Mouse (Mus musculus) midbrain, embryonic 14.5 days (tissue): ENCODE results near the gene Akt2. TPM values are rescaled to one million over a fixed set of nuclear protein-coding genes. Genes with fewer than 3 reads are reported as not detected.

Experiments used
- ATAC-seq: fragments of 200-750 bp; cut with Nextera tagmentation; 2 replicates; pipeline ENCODE4 v1.8.0; 2017; ENCODE audit warnings: moderate number of reproducible peaks, moderate library complexity; ENCODE audit not compliant: low FRiP score, low TSS enrichment
- DNase-seq: peaks from one replicate; pipeline ENCODE4 v3.0.0-alpha.2; 2015
- H3K27ac ChIP-seq: fragments of 300-500 bp; sonication (generic); replicated peaks from 2 replicates; pipeline ENCODE4 v1.5.1; 2014; ENCODE audit warnings: mild to moderate bottlenecking, low read depth, low read length, moderate library complexity
- H3K27me3 ChIP-seq: fragments of 300-500 bp; sonication (generic); 2 replicates; pipeline ENCODE4 v1.6.1; 2014; ENCODE audit warnings: low read length, control low read depth, mixed read lengths; ENCODE audit not compliant: control insufficient read depth, insufficient read depth
- H3K36me3 ChIP-seq: fragments of 300-500 bp; sonication (generic); 2 replicates; pipeline ENCODE4 v1.6.1; 2014; ENCODE audit warnings: low read length, control low read depth; ENCODE audit not compliant: control insufficient read depth, insufficient read depth
- H3K4me1 ChIP-seq: fragments of 300-500 bp; sonication (generic); 2 replicates; pipeline ENCODE4 v1.6.1; 2014; ENCODE audit warnings: mild to moderate bottlenecking, antibody characterized with exemption, low read length, control low read depth; ENCODE audit not compliant: control insufficient read depth, insufficient read depth
- H3K4me2 ChIP-seq: fragments of 300-500 bp; sonication (generic); 2 replicates; pipeline ENCODE4 v1.6.1; 2014; ENCODE audit warnings: mild to moderate bottlenecking, low read length, moderate library complexity
- H3K4me3 ChIP-seq: fragments of 300-500 bp; sonication (generic); replicated peaks from 2 replicates; pipeline ENCODE4 v1.5.1; 2014; ENCODE audit warnings: low read depth, low read length
- H3K9ac ChIP-seq: fragments of 300-500 bp; sonication (generic); replicated peaks from 2 replicates; pipeline ENCODE4 v1.6.1; 2014; ENCODE audit warnings: mild to moderate bottlenecking, low read length, moderate library complexity
- H3K9me3 ChIP-seq: fragments of 300-500 bp; sonication (generic); 2 replicates; pipeline ENCODE4 v1.6.1; 2016; ENCODE audit warnings: low read length, control low read depth, mixed read lengths; ENCODE audit not compliant: control insufficient read depth
- WGBS: fragments of 180-500 bp; shearing (Covaris S2); extraction: QIAGEN DNeasy Blood & Tissue Kit; methylation state at CpG from one replicate; pipeline ENCODE4 v1.1.7; 2014; 5-methylcytosine and 5-hydroxymethylcytosine counted together
- polyA plus RNA-seq: library from polyadenylated mRNA; unstranded; fragments of >200 nt; fragmentation: Nextera tagmentation; extraction: Ambion mirVana; gene quantifications from 2 replicates; pipeline ENCODE4 v1.2.1, GENCODE M21; 2014

Gene Akt2
- polyA plus RNA-seq, 1 experiment from 2014 or later = 67.0 TPM

GRCm38 (mm10) chr7:27688815-27689612 is 97.7 kb downstream of the Akt2 start, which contains the start of gene Zfp607b:
Zfp607b (plus strand) TSS chr7:27689340.
- Histone ChIP-seq H3K4me1 (peaks cover 9% of the 10 kb centered on the region), H3K9ac (peak within 1 kb of the TSS; percentile 68), H3K4me3 (peak within 1 kb of the TSS; percentile 48), H3K27ac (peak within 1 kb of the TSS; percentile 77), H3K27me3 (no peaks in the 10 kb centered on the region), H3K36me3 (no peaks in the 10 kb centered on the region), H3K4me2 (peak within 1 kb of the TSS; percentile 85), H3K9me3 (no peaks in the 10 kb centered on the region)
- ATAC-seq (peak; percentile 98), DNase-seq (peak; percentile 95)
- under 1% methylated on average over 19 of the region's 19 CpGs for WGBS

Other genes with a start within 250 kb of the Akt2 start
- gene Shkbp1, start 235.5 kb upstream of the Akt2 start, polyA plus RNA-seq = 50.4 and 52.5 TPM in 2 replicates
- not detected in 2 replicates for gene Gm20479, start 234.1 kb upstream of the Akt2 start, polyA plus RNA-seq
- 4.1 and 4.7 TPM in 2 replicates for gene Sptbn4, start 143.9 kb upstream of the Akt2 start, polyA plus RNA-seq
- 8.9 and 17.3 TPM in 2 replicates for gene Blvrb, start 143.6 kb upstream of the Akt2 start, polyA plus RNA-seq
- 6.6 and 9.8 TPM in 2 replicates for gene Sertad3, start 117.8 kb upstream of the Akt2 start, polyA plus RNA-seq
- 6.0 and 7.5 TPM in 2 replicates for gene Sertad1, start 104.6 kb upstream of the Akt2 start, polyA plus RNA-seq
- gene Prx, start 92.2 kb upstream of the Akt2 start, polyA plus RNA-seq = 0.77 and 0.97 TPM in 2 replicates
- 0.43 and 0.78 TPM in 2 replicates for gene Hipk4, start 68.3 kb upstream of the Akt2 start, polyA plus RNA-seq
- 114 and 134 TPM in 2 replicates for gene Pld3, start 38.3 kb upstream of the Akt2 start, polyA plus RNA-seq
- 26.3 and 35.3 TPM in 2 replicates for gene 2310022A10Rik, start 38.3 kb upstream of the Akt2 start, polyA plus RNA-seq
- gene Ttc9b, start 62.4 kb downstream of the Akt2 start, polyA plus RNA-seq = 71.3 and 104 TPM in 2 replicates
- gene Map3k10, start 83.0 kb downstream of the Akt2 start, polyA plus RNA-seq = 19.0 and 24.0 TPM in 2 replicates
- 15.1 and 15.5 TPM in 2 replicates for gene Zfp607b, start 97.8 kb downstream of the Akt2 start, polyA plus RNA-seq
- gene Zfp60, start 139.8 kb downstream of the Akt2 start, polyA plus RNA-seq = 89.9 and 125 TPM in 2 replicates
- 2.4 and 2.6 TPM in 2 replicates for gene Zfp626, start 215.6 kb downstream of the Akt2 start, polyA plus RNA-seq
- 9.9 and 15.2 TPM in 2 replicates for gene Zfp59, start 247.1 kb downstream of the Akt2 start, polyA plus RNA-seq